Mouse (Mus musculus) gastrocnemius, adult 2 months (tissue): Measurements from ENCODE around the gene Setd5. TPM values are rescaled to one million over a fixed set of nuclear protein-coding genes. Genes with fewer than 3 reads are reported as not detected.

Experiments used
- DNase-seq: peaks from one replicate; pipeline ENCODE4 v3.0.0; 2022
- H3K27ac ChIP-seq: fragments of 200-600 bp; 2 replicates; pipeline ENCODE4 v1.8.1; 2022; ENCODE audit warnings: mild to moderate bottlenecking
- H3K4me3 ChIP-seq: fragments of 200-600 bp; 2 replicates; pipeline ENCODE4 v1.8.1; 2022; ENCODE audit warnings: mild to moderate bottlenecking, moderate library complexity
- CTCF ChIP-seq: fragments of 200-600 bp; IDR thresholded peaks from 2 replicates; pipeline ENCODE4 v1.8.1; 2022; ENCODE audit warnings: antibody characterized with exemption, mild to moderate bottlenecking, moderate library complexity
- intact Hi-C: fragments of 180-260 bp; cut with DNase I; formaldehyde crosslinking; loops from one replicate; pipeline ENCODE4 v1.15.1; 2025
- total RNA-seq, 2 experiments: library from RNA; stranded (reverse); gene quantifications; 2 replicates each; pipeline ENCODE4 v1.2.3; 2021

The Setd5 gene
- total RNA-seq, 2 experiments from 2014 or later: 28.4 to 29.3 TPM

DNA sequence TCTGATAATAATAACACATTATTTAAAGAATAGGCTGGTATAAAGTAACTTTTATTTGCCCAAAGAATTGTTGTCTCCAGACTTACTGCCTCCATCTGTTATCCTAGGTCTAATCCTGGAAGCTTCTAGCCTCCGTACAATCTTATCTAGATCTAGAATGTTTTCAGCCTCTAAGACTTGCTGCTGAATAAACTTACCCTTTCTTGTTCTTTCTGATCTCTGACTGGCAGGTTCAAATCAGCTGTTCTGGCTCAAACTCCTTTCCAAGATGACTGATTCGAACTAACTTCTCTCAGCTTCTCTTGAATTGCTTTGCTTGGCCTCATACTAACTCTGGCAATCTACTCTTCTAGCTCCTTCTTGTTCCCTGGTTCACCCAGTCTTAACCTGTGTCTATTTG is 36.8 kb upstream of the Setd5 start:
- DNase-seq: no peak
- TF ChIP-seq CTCF: no peak
- intact Hi-C loops: no loop called here

GRCm38 (mm10) chr6:113041215-113041990 is 35.8 kb upstream of the Setd5 start:
- TF ChIP-seq CTCF: no peak
- no peak overlapping the region for H3K27ac ChIP-seq
- H3K4me3 ChIP-seq: no peak overlapping the region
- intact Hi-C loops: no loop called here
- DNase-seq: no peak

More for the DNA sequence above, 36.8 kb upstream of the Setd5 start:
- Histone ChIP-seq H3K27ac (no peak overlapping the region), H3K4me3 (no peak overlapping the region)

GRCm38 (mm10) chr6:113045575-113045974 is 31.6 kb upstream of the Setd5 start:
- H3K4me3 ChIP-seq: peak overlapping the region; percentile 79
- H3K27ac ChIP-seq: peak overlapping the region; percentile 93
- TF ChIP-seq CTCF: no peak
- DNase-seq: peak; percentile 24
- intact Hi-C loops: no loop called here

GRCm38 (mm10) chr6:113046041-113046975 is 30.9 kb upstream of the Setd5 start, which contains the start of gene Thumpd3:
TSS of gene Thumpd3 (plus strand) at chr6:113046225.
- DNase-seq: peak; percentile 98
- TF ChIP-seq CTCF: peak; percentile 17; the same call in 1 of the 2 replicates
- Histone ChIP-seq H3K4me3 (peak within 1 kb of the TSS; percentile 79), H3K27ac (peak within 1 kb of the TSS; percentile 93)
- intact Hi-C loops: loop anchor here (2.0 kb wide), 2 partner anchors 30 to 190 kb away; partner anchors contain the start of genes Mtmr14 and Setd5

- intact Hi-C loops: loop anchor here (2.0 kb wide), 2 partner anchors 30 to 190 kb away; partner anchors contain the start of genes Mtmr14 and Setd5
- TF ChIP-seq CTCF: no peak
- H3K27ac ChIP-seq: peak overlapping the region; percentile 93
Measured at GRCm38 (mm10) chr6:113047016-113047746, 30.0 kb upstream of the Setd5 start.

DNA sequence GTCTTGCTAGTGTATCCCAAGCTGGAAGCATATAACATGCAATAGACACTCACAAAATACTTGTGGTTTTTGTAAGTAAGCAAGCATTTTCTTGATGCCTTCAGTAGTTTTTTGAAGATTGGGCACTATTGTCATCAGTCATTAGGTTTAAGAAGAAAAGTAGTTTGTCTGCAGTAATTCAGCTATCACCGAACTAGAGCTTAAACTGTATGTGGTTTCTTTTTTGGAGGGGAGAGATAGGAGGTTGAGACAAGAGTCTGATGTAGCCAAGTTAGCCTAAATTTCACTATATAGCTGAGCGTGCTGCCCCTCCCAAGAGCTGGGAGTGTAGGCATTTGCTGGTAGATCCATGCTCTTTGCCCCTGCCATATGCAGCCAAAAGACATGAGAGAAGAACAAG is 28.8 kb upstream of the Setd5 start:
- intact Hi-C loops: no loop called here
- DNase-seq: no peak

More at GRCm38 (mm10) chr6:113047016-113047746, 30.0 kb upstream of the Setd5 start:
- peak overlapping the region; percentile 79 for H3K4me3 ChIP-seq
- DNase-seq: no peak

DNA sequence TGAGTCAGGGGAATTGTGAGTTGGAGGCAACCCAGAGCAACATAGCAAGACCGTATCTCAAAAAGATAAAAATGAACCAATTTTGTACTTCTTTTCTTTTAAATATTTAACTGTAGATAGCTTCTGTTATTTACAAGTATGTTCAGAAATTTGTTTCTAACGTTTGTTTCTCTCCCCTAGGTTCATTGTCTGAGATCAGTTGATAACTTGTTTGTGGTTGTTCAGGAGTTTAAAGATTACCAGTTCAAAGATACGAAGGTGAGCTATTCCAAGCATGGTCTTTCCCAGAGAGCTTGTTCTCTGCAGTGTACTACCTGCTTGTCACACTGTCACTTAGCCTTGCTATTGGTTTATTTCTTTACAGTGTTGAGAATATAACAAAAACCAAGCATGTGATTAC is 28.0 kb upstream of the Setd5 start:
- H3K4me3 ChIP-seq: no peak overlapping the region
- no peak overlapping the region for H3K27ac ChIP-seq
- DNase-seq: no peak
- TF ChIP-seq CTCF: no peak
- intact Hi-C loops: no loop called here

More for the DNA sequence above, 28.8 kb upstream of the Setd5 start:
- TF ChIP-seq CTCF: no peak
- no peak overlapping the region for H3K4me3 ChIP-seq
- H3K27ac ChIP-seq: no peak overlapping the region

GRCm38 (mm10) chr6:113052972-113053371 is 24.2 kb upstream of the Setd5 start:
- intact Hi-C loops: no loop called here
- no peak for DNase-seq
- no peak overlapping the region for H3K4me3 ChIP-seq
- no peak for TF ChIP-seq CTCF
- H3K27ac ChIP-seq: no peak overlapping the region

- no peak for TF ChIP-seq CTCF
- Histone ChIP-seq H3K4me3 (no peak overlapping the region), H3K27ac (no peak overlapping the region)
- intact Hi-C loops: no loop called here
- no peak for DNase-seq
Measured at GRCm38 (mm10) chr6:113054552-113055107, 22.5 kb upstream of the Setd5 start.

DNA sequence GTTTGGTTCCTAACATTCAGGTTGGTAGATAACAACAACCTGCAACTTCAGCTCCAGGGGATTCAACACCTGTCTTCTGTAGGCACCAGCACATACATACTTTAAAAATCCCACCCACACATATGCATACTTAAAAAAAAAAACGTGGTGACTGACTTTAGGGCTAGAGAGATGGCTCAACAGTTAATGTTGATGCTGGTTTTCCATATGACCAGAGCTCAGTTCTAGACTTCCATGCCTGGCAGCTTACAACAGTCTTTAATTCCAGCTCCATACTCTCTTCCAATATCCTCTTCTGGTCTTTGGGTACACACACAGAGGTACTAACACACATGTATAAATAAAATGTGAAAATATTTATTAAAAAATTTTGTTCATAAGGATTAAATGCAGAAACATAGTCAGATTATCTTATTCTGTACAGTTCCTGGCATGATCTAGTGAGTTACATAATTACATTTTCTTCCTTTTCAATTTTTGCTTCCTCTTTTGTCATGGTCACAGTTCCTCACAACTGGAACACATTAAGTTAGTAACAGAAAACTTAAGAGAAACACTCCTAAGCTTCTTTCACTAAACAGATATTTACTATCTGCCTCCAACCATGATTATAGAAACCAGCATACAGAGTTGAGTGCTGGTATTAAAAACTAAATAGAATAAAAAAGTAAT is 16.1 kb upstream of the Setd5 start:
- DNase-seq: no peak
- Histone ChIP-seq H3K27ac (no peak overlapping the region), H3K4me3 (no peak overlapping the region)
- intact Hi-C loops: no loop called here
- TF ChIP-seq CTCF: no peak

DNA sequence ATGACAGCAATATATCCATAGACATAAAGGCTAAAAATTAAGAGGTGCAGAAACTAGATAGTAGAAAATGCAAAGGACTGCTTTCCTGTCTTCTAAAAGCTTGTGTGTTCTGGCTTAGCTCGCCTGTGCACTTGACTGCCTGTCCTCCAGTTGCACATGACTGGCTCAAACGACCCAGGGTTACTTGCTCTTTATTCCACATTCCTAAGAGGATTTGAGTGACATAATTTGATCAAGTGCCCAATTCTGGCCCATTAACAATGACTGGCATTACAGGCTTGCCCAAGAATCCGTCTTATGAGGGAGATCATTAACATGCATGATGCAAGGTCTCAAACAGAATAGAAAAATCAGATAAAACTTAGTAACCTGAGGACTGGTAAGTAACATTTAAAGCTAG is 14.9 kb upstream of the Setd5 start:
- DNase-seq: no peak
- H3K4me3 ChIP-seq: no peak overlapping the region
- intact Hi-C loops: no loop called here
- TF ChIP-seq CTCF: no peak
- no peak overlapping the region for H3K27ac ChIP-seq
